Mouse (Mus musculus) forebrain, embryonic 10.5 days (tissue): ENCODE results near the gene Pard3. TPM values are rescaled to one million over a fixed set of nuclear protein-coding genes. Genes with fewer than 3 reads are reported as not detected.

Experiments used
- DNase-seq: peaks from one replicate; pipeline ENCODE4 v3.0.0-alpha.2; 2017; ENCODE audit warnings: low spot score; ENCODE audit errors: extremely low spot score
- H3K27ac ChIP-seq: fragments of 300-500 bp; sonication (generic); 2 replicates; pipeline ENCODE4 v1.5.1; 2016; ENCODE audit warnings: mild to moderate bottlenecking
- H3K27me3 ChIP-seq: fragments of 300-500 bp; sonication (generic); 2 replicates; pipeline ENCODE4 v1.6.1; 2016; ENCODE audit warnings: mild to moderate bottlenecking; ENCODE audit not compliant: poor library complexity, severe bottlenecking
- H3K36me3 ChIP-seq: fragments of 300-500 bp; sonication (generic); replicated peaks from 2 replicates; pipeline ENCODE4 v1.6.1; 2016; ENCODE audit warnings: mild to moderate bottlenecking, moderate library complexity
- H3K4me1 ChIP-seq: fragments of 300-500 bp; sonication (generic); 2 replicates; pipeline ENCODE4 v1.6.1; 2016
- H3K4me3 ChIP-seq: fragments of 300-500 bp; sonication (generic); 2 replicates; pipeline ENCODE4 v1.5.1; 2016; ENCODE audit warnings: mild to moderate bottlenecking, moderate library complexity
- H3K9me3 ChIP-seq: fragments of 300-500 bp; sonication (generic); 2 replicates; pipeline ENCODE4 v1.6.1; 2016; ENCODE audit warnings: mild to moderate bottlenecking, moderate library complexity
- WGBS: fragments of 180-500 bp; shearing (Covaris S2); methylation state at CpG from one replicate; pipeline ENCODE4 v1.1.7; 2016; 5-methylcytosine and 5-hydroxymethylcytosine counted together
- polyA plus RNA-seq: library from polyadenylated mRNA; unstranded; fragments of >200 nt; fragmentation: Nextera tagmentation; extraction: Ambion mirVana; gene quantifications from 2 replicates; pipeline ENCODE4 v1.2.1, GENCODE M21; 2016

The Pard3 gene
- polyA plus RNA-seq, 1 experiment from 2014 or later: 27.3 TPM

DNA sequence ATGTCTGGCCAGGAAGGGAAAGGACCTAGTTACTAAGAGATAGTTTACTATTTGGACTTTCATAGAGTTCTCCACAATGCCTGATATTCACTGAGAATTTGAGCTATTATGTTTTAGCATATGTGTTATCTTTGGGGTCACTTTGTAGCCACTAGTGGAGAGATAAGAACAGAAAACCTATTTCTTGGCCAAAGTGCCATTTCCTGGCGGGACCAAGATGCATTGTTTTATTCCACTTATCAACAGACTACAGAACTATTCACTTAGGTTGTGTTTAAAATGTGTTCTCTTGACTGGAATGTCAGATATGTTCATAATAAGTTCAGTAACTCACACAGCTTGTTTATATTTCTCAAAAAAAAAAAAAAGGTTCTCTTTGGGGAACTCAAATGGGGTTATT is 441.6 kb downstream of the Pard3 start:
- Histone ChIP-seq H3K4me3 (no peak overlapping the region), H3K36me3 (no peaks in the 10 kb centered on the region), H3K27me3 (no peaks in the 10 kb centered on the region), H3K27ac (no peak overlapping the region), H3K9me3 (no peaks in the 10 kb centered on the region), H3K4me1 (peaks cover 17% of the 10 kb centered on the region)
- 88% methylated on average over 1 of the region's 1 CpGs for WGBS
- no peak for DNase-seq

- 100% methylated on average over 1 of the region's 1 CpGs for WGBS
- Histone ChIP-seq H3K4me3 (no peak overlapping the region), H3K36me3 (no peaks in the 10 kb centered on the region), H3K4me1 (peaks cover 20% of the 10 kb centered on the region), H3K27me3 (no peaks in the 10 kb centered on the region), H3K9me3 (no peaks in the 10 kb centered on the region), H3K27ac (no peak overlapping the region)
- DNase-seq: no peak
Measured at GRCm38 (mm10) chr8:127506336-127506735, 442.6 kb downstream of the Pard3 start.

DNA sequence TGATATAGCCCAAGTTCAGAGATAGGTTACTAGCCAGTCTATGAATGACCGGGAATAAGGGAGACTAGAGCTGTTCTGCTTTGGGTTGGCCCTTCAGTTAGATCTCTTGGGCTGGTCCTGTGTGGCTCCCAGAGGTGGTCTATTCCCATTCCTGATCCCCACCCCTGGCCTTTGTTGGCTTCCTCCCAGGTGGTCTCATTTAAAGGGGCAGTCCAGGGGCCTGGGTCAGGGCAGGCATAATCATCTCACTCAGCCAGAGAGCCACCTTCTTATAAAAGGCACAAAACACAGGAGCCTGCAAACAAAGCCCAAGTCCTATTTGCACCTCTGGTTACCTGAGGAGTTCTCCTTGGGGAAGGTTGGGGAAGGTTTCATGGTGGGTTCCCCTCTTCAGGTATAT is 447.6 kb downstream of the Pard3 start:
- Histone ChIP-seq H3K27me3 (no peaks in the 10 kb centered on the region), H3K27ac (no peak overlapping the region), H3K36me3 (no peaks in the 10 kb centered on the region), H3K4me3 (no peak overlapping the region), H3K9me3 (no peaks in the 10 kb centered on the region), H3K4me1 (peaks cover 44% of the 10 kb centered on the region)
- WGBS: 78% methylated on average over 1 of the region's 1 CpGs
- DNase-seq: no peak

DNA sequence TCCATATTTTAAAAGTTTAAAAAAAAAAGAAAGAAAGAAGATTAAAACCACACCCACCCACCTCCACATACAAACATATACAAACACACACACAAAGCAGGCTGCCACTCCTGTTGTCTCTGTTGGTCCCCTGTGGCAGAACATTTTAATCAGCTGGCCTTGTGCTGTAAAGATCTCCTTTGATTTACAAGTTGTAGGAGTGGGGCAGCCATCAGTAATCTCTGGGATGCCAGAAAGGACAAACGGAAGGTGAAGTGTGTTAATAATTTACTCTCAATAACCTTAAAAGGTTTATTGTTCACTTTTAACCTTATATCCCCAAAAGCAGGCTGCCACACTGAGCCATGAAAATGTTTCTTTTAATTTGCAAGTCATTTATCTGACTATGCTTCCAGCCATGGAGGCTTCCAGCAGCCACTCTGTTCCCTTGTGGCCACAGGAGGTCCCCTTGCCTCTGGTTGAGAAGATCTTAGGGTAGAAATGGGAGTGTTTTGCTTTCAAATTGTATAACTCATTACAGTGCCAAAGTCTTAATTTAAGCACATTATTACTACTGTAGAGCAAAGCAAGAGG is 448.4 kb downstream of the Pard3 start:
- Histone ChIP-seq H3K9me3 (no peaks in the 10 kb centered on the region), H3K4me1 (peaks cover 44% of the 10 kb centered on the region), H3K27ac (no peak overlapping the region), H3K36me3 (no peaks in the 10 kb centered on the region), H3K27me3 (no peaks in the 10 kb centered on the region), H3K4me3 (no peak overlapping the region)
- WGBS: 66% methylated on average over 1 of the region's 1 CpGs
- DNase-seq: no peak

- Histone ChIP-seq H3K27ac (no peak overlapping the region), H3K9me3 (no peaks in the 10 kb centered on the region), H3K27me3 (no peaks in the 10 kb centered on the region), H3K36me3 (no peaks in the 10 kb centered on the region), H3K4me3 (no peak overlapping the region), H3K4me1 (peaks cover 44% of the 10 kb centered on the region)
- no peak for DNase-seq
- WGBS: 54% methylated on average over 4 of the region's 4 CpGs
Measured at GRCm38 (mm10) chr8:127512580-127512979, 448.9 kb downstream of the Pard3 start.

DNA sequence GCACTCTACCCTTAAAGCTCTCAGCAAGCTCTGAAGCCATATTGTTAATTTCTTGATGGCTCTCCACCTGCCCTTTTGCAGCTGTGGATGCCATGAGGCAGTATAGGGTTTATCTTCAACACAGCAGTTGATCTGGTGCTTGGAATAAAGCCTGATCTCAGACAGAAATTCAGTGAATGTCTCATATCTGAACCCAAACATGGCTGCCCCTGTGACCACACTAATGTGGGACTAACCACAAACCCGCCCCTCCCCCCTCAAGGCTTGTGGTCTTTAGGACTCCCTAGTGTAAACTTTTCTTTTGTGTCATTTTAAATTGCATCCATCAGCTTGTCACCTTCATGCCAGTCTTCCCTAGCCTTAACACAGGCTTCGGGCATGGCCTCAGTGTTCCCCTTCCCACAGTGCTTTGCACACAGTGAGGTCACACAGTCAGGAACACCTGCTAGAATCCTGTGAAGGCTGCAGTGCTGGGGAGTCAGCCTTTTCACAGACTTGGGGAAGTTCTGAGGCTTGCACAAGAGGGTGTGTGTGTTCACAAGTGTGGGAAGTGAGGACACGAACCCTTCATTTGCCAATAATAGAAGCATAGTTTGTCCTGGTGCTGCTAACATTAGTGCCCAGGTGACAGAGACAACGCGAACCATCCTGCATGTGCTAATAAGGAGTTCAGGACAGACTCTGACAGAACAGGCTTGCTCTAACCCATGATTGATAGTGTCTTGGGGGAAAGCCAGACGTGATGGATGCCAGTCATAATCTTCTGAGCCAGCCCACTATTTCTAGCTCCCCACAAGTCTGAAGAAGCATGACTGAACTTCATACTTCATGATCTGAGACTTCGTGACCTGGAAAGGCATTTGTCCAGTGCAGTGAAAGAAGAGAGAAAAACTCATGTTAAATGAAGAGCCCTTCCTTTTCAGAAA is 451.4 kb downstream of the Pard3 start:
- no peak for DNase-seq
- no peak overlapping the region for H3K4me3 ChIP-seq
- H3K4me1 ChIP-seq: peaks cover 40% of the 10 kb centered on the region
- WGBS: 84% methylated on average over 7 of the region's 7 CpGs
- no peaks in the 10 kb centered on the region for H3K9me3 ChIP-seq
- no peaks in the 10 kb centered on the region for H3K36me3 ChIP-seq
- no peaks in the 10 kb centered on the region for H3K27me3 ChIP-seq
- no peak overlapping the region for H3K27ac ChIP-seq

GRCm38 (mm10) chr8:127516043-127516442 is 452.4 kb downstream of the Pard3 start:
- DNase-seq: no peak
- H3K9me3 ChIP-seq: no peaks in the 10 kb centered on the region
- H3K27me3 ChIP-seq: no peaks in the 10 kb centered on the region
- no peak overlapping the region for H3K27ac ChIP-seq
- peaks cover 33% of the 10 kb centered on the region for H3K4me1 ChIP-seq
- 82% methylated on average over 2 of the region's 2 CpGs for WGBS
- H3K36me3 ChIP-seq: no peaks in the 10 kb centered on the region
- no peak overlapping the region for H3K4me3 ChIP-seq

DNA sequence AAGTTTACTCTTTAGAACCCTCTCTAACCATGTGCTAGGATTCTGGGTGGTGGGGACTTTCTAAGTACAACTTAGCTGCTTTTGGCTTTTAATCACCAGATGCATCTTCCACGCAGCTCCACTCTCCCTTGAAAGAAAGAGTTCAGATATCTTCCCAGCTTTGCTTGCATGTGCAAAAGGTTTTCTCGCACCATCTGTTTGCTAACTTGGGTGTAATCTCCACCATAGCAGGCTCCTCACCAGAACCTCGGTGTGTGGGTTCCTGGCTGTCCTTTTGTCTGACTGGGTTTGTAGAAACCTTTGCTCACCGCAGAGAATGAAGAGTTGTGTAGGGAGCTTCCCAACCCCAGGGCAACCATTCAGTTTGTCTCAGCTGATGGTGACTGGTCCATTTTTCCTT is 462.0 kb downstream of the Pard3 start:
- Histone ChIP-seq H3K27ac (no peak overlapping the region), H3K27me3 (no peaks in the 10 kb centered on the region), H3K9me3 (no peaks in the 10 kb centered on the region), H3K36me3 (no peaks in the 10 kb centered on the region), H3K4me1 (no peaks in the 10 kb centered on the region), H3K4me3 (no peak overlapping the region)
- 91% methylated on average over 4 of the region's 4 CpGs for WGBS
- DNase-seq: no peak

DNA sequence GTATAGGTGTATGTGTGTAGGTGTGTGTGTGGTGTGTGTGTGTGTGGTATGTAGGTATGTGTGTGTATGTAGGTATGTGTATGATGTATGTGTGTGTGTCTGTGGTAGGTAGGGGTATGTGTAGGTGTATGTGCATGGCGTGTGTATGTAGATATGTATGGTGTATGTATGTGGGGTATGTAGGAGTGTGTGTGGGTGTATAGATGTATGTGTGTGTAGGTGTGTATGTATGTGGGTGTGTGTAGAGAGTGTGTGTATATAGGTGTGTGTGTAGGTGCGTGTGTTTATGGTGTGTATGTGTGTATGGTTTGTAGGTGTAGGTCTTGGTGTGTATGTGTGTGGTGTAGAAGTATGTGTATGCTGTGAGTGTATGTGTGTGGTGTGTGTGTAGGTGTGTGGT is 464.6 kb downstream of the Pard3 start:
- DNase-seq: no peak
- H3K27ac ChIP-seq: no peak overlapping the region
- no peaks in the 10 kb centered on the region for H3K36me3 ChIP-seq
- no peaks in the 10 kb centered on the region for H3K4me1 ChIP-seq
- H3K27me3 ChIP-seq: no peaks in the 10 kb centered on the region
- H3K9me3 ChIP-seq: no peaks in the 10 kb centered on the region
- WGBS: 86% methylated on average over 2 of the region's 2 CpGs
- no peak overlapping the region for H3K4me3 ChIP-seq

- H3K9me3 ChIP-seq: no peaks in the 10 kb centered on the region
- H3K27me3 ChIP-seq: no peaks in the 10 kb centered on the region
- DNase-seq: no peak
- no peaks in the 10 kb centered on the region for H3K4me1 ChIP-seq
- no peak overlapping the region for H3K27ac ChIP-seq
- no peaks in the 10 kb centered on the region for H3K36me3 ChIP-seq
- no peak overlapping the region for H3K4me3 ChIP-seq
- 87% methylated on average over 2 of the region's 2 CpGs for WGBS
Measured at GRCm38 (mm10) chr8:127529746-127530145, 466.1 kb downstream of the Pard3 start.

GRCm38 (mm10) chr8:127531866-127532265 is 468.2 kb downstream of the Pard3 start:
- H3K4me3 ChIP-seq: no peak overlapping the region
- no peak overlapping the region for H3K27ac ChIP-seq
- no peaks in the 10 kb centered on the region for H3K36me3 ChIP-seq
- H3K4me1 ChIP-seq: 0 out of 2 replicates have a peak, but pooled peaks cover 5% of the 10 kb centered on the region
- 91% methylated on average over 3 of the region's 3 CpGs for WGBS
- H3K27me3 ChIP-seq: no peaks in the 10 kb centered on the region
- H3K9me3 ChIP-seq: no peaks in the 10 kb centered on the region
- no peak for DNase-seq

- 0 out of 2 replicates have a peak, but pooled peaks cover 5% of the 10 kb centered on the region for H3K4me1 ChIP-seq
- H3K9me3 ChIP-seq: no peaks in the 10 kb centered on the region
- H3K27ac ChIP-seq: no peak overlapping the region
- 87% methylated on average over 3 of the region's 3 CpGs for WGBS
- H3K27me3 ChIP-seq: no peaks in the 10 kb centered on the region
- no peaks in the 10 kb centered on the region for H3K36me3 ChIP-seq
- H3K4me3 ChIP-seq: no peak overlapping the region
- no peak for DNase-seq
Measured at GRCm38 (mm10) chr8:127534789-127535188, 471.1 kb downstream of the Pard3 start.

DNA sequence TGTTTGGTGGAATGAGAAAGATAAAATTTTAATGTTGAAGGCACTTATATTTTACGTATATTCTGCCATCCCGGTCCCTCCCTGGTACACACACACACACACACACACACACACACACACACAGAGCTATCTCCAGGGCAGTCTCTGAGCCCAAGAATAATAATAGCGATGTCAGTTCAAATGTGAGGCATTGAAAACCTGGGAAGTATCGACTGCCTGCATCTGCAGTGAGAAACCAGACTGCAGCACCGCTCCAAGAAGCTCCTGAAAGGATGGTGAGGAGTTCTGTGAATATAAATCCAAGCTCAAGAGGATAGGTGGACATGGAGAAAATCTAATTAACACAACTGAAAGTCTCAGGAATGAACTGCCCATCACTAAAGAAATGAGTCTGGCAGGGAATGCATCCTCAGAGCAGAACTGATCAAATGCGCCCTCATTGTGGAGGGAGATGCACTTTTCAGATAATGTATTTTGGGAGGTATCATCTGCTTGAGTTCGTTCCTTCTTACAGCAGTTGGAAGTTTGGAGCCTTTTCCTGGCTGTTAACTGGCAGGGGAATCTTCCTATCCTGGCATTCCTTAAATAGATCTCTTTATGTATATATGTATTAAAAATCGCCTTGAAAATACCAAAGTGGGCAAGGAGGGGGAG is 471.6 kb downstream of the Pard3 start:
- H3K27me3 ChIP-seq: no peaks in the 10 kb centered on the region
- WGBS: 83% methylated on average over 8 of the region's 8 CpGs
- no peaks in the 10 kb centered on the region for H3K9me3 ChIP-seq
- H3K36me3 ChIP-seq: no peaks in the 10 kb centered on the region
- 0 out of 2 replicates have a peak, but pooled peaks cover 5% of the 10 kb centered on the region for H3K4me1 ChIP-seq
- DNase-seq: no peak
- no peak overlapping the region for H3K4me3 ChIP-seq
- no peak overlapping the region for H3K27ac ChIP-seq
